Mouse (Mus musculus): ENCODE data around the gene Tmem217. TPM values are rescaled to one million over a fixed set of nuclear protein-coding genes. Genes with fewer than 3 reads are reported as not detected.
A peak's percentile ranks its signal among the peaks of the same experiment; 100 is the strongest.

The Tmem217 gene
- total RNA-seq, 2 experiments from 2014 or later, result not detected

DNA sequence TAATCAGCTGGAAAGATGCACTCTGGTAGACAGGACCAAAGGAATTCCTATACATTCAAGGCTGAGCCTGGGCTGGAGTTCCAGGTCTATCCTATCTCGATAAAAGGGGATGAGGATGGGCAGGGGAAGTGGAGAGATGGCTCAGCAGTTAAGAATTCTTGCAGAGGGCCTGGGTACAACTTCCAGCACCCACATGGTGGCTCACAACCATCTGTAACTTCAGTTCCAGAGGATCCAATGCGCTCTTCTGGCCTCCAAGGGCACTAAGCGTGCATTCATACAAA lies 55.2 kb downstream of the Tmem217 start:
- no peak overlapping the region for H3K4me3 ChIP-seq
- intact Hi-C loops (cut with DNase I), result no loop called here
- no peak for TF ChIP-seq CTCF (IDR thresholded peaks at IDR 0.05)

DNA sequence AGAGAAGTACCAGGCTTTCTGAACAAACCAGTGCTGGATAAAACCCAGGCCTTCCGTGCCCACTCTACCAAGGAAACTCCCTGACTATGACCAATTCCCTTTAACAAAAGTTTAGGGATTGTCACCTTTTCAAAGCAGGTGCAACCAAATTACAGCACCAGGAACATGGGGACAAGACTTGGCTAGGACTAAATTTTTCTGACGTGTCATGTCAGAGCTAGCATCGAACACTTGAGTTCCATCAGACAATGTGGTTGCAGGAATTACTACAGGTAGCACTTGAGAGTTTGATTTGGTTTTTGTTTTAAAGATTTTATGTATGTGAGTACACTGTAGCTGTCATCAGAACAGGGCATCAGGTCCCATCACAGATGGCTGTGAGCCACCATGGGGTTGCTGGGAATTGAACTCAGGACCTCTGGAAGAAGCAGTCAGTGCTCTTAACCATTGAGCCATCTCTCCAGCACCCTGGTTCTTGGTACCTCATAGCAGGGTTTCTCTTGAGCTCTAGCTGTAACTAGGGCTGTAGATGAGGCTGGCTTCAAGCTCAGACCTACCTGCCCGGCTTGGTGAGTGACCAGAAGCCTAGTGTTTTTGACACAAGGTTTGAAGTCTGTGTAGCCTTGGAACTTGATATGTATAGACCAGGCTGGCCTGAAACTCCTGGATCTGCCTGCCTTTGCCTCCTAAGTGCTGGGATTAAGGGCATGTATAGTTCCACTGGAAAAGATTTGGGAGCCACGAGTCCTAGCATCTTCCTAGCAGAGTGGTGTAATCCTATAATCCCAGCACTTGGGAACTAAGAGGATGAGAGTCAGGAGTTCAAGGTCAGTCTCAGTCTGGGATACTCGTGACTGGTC lies 55.7 kb downstream of the Tmem217 start:
- intact Hi-C loops (cut with DNase I), result no loop called here
- no peak for TF ChIP-seq CTCF (IDR thresholded peaks at IDR 0.05)
- Histone ChIP-seq H3K4me3 (no peak overlapping the region), H3K27ac (no peak overlapping the region)
- DNase-seq, result no peak

More for the DNA sequence above, 55.2 kb downstream of the Tmem217 start:
- H3K27ac ChIP-seq, result no peak overlapping the region
- no peak for DNase-seq

DNA sequence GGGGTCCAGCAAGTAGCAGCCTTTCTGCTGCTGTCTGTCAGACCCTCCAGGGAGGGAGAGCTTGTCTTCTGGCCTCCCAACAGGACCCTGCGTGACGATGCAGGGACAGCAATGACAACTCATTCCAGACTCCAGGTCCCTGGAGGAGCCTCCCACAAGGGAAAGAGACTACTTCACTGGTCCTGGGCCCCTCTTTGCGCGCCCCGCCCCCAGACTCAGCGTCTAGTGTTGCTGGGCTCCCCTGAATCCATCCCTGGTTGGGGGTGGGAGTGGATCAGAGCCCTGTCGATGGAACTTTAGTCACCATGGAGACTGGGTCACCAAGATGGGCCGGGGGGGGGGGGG lies 57.5 kb downstream of the Tmem217 start:
- DNase-seq, result no peak
- peak overlapping the region; percentile 28; the same call in 1 of the 2 replicates for H3K27ac ChIP-seq
- intact Hi-C loops (cut with DNase I), result no loop called here
- TF ChIP-seq CTCF (IDR thresholded peaks at IDR 0.05), result no peak
- peak overlapping the region; percentile 9; the same call in 1 of the 2 replicates for H3K4me3 ChIP-seq

DNA sequence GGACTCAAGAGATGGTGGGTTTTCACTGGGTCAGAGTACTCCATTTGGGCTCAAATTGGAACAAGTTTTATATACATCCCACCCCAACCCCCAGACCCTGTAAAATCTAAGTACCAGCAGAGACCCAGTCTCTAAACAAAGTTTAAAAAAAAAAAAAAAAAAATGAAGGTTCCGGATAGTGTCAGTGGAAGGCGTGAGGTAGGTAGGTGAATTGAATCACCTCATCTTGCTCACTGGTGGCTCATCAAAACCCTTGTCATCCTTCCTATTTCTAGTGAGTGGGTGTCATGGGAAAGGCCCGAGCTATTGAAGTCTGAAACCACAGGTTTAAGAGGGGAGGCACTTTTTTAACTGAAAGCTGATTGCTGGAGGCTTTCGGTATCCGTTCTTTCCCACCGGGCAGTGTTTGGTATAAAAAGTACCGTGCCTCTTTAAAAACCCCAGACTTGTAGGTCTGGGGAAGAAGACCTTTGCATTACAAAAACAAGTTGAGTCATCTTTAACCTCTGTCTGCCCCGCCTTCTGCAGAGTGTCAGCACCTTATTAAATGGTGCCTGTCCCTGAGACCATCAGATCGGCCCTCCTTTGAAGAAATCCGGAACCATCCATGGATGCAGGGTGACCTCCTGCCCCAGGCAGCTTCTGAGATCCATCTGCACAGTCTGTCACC lies 58.0 kb downstream of the Tmem217 start:
- peak overlapping the region; percentile 98 for H3K27ac ChIP-seq
- DNase-seq, result no peak
- no peak for TF ChIP-seq CTCF (IDR thresholded peaks at IDR 0.05)
- intact Hi-C loops (cut with DNase I), result no loop called here
- peak overlapping the region; percentile 92; the same call in 1 of the 2 replicates for H3K4me3 ChIP-seq

DNA sequence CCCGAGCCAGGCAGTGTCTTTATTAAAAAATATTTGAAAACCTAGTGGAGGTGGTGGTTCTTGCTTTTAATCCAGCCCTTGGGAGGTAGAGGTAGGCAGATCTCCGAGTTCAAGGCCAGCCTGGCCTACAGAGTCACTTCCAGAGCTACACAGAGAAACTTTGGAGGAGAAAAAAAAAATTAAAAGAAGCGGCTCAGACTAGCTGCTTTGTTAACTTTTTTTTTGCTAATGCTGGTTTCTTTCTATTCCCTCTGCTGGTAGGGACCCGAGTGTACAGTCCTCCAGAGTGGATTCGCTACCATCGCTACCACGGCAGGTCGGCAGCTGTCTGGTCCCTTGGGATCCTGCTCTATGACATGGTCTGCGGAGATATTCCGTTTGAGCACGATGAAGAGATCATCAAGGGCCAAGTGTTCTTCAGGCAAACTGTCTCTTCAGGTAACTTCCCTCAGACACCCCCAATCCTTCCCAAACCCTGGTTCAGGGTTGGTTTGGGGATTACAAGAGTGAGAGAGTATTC lies 58.7 kb downstream of the Tmem217 start:
- intact Hi-C loops (cut with DNase I), result no loop called here
- no peak for DNase-seq
- H3K4me3 ChIP-seq, result peak overlapping the region; percentile 92
- no peak for TF ChIP-seq CTCF (IDR thresholded peaks at IDR 0.05)
- H3K27ac ChIP-seq, result peak overlapping the region; percentile 98

- intact Hi-C loops (cut with DNase I), result loop anchor here (1.0 kb wide), 1 partner anchor 95 kb away; no protein-coding TSS in a partner anchor
These were observed 59.7 kb downstream of the Tmem217 start for GRCm38 (mm10) chr17:29492269-29493191.

GRCm38 (mm10) chr17:29491591-29492268 lies 60.5 kb downstream of the Tmem217 start:
- peak; percentile 90 for DNase-seq
- Histone ChIP-seq H3K27ac (peak overlapping the region; percentile 98), H3K4me3 (peak overlapping the region; percentile 92)
- intact Hi-C loops (cut with DNase I), result loop anchor here (1.0 to 2.0 kb wide), 2 partner anchors 33 to 94 kb away; no protein-coding TSS in a partner anchor
- no peak for TF ChIP-seq CTCF (IDR thresholded peaks at IDR 0.05)

More at GRCm38 (mm10) chr17:29492269-29493191, 59.7 kb downstream of the Tmem217 start:
- peak; percentile 82 for TF ChIP-seq CTCF (IDR thresholded peaks at IDR 0.05)
- DNase-seq, result peak; percentile 71
- H3K27ac ChIP-seq, result peak overlapping the region; percentile 98
- peak overlapping the region; percentile 92 for H3K4me3 ChIP-seq

- DNase-seq, result peak; percentile 78
- Histone ChIP-seq H3K27ac (peak within 1 kb of the TSS; percentile 98), H3K4me3 (peak within 1 kb of the TSS; percentile 92)
- intact Hi-C loops (cut with DNase I), result loop anchor here (2.0 kb wide), 1 partner anchor 32 kb away; no protein-coding TSS in a partner anchor
- no peak; the same call in 1 of the 2 replicates for TF ChIP-seq CTCF (IDR thresholded peaks at IDR 0.05)
These were observed 61.2 kb downstream of the Tmem217 start, which contains the start of gene Pim1 for GRCm38 (mm10) chr17:29490713-29491581. Gene Pim1 (plus strand): TSS chr17:29490753.

GRCm38 (mm10) chr17:29489971-29490712 lies 62.0 kb downstream of the Tmem217 start:
- peak; percentile 99 for DNase-seq
- intact Hi-C loops (cut with DNase I), result loop anchor here (1.0 to 2.0 kb wide), 2 partner anchors 22 to 31 kb away; no protein-coding TSS in a partner anchor
- peak; percentile 2; the same call in 1 of the 2 replicates for TF ChIP-seq CTCF (IDR thresholded peaks at IDR 0.05)
- Histone ChIP-seq H3K27ac (peak overlapping the region; percentile 93), H3K4me3 (peak overlapping the region; percentile 92)

Measured in gastrocnemius, adult 2 months (tissue).